Mouse (Mus musculus) forebrain, embryonic 10.5 days (tissue): ENCODE measurements around the gene Gm26920. TPM values are rescaled to one million over a fixed set of nuclear protein-coding genes. Genes with fewer than 3 reads are reported as not detected.
"Not testable (repeated sequence)": the region's sequence is repeated elsewhere in the genome, so short reads cannot be mapped to it uniquely, and the experiment has no call there.

Experiments used
- DNase-seq: peaks from one replicate; pipeline ENCODE4 v3.0.0-alpha.2; 2017; ENCODE audit warnings: low spot score; ENCODE audit errors: extremely low spot score
- H3K27ac ChIP-seq: fragments of 300-500 bp; sonication (generic); 2 replicates; pipeline ENCODE4 v1.5.1; 2016; ENCODE audit warnings: mild to moderate bottlenecking
- H3K27me3 ChIP-seq: fragments of 300-500 bp; sonication (generic); 2 replicates; pipeline ENCODE4 v1.6.1; 2016; ENCODE audit warnings: mild to moderate bottlenecking; ENCODE audit not compliant: poor library complexity, severe bottlenecking
- H3K36me3 ChIP-seq: fragments of 300-500 bp; sonication (generic); replicated peaks from 2 replicates; pipeline ENCODE4 v1.6.1; 2016; ENCODE audit warnings: mild to moderate bottlenecking, moderate library complexity
- H3K4me1 ChIP-seq: fragments of 300-500 bp; sonication (generic); 2 replicates; pipeline ENCODE4 v1.6.1; 2016
- H3K4me3 ChIP-seq: fragments of 300-500 bp; sonication (generic); 2 replicates; pipeline ENCODE4 v1.5.1; 2016; ENCODE audit warnings: mild to moderate bottlenecking, moderate library complexity
- H3K9me3 ChIP-seq: fragments of 300-500 bp; sonication (generic); 2 replicates; pipeline ENCODE4 v1.6.1; 2016; ENCODE audit warnings: mild to moderate bottlenecking, moderate library complexity
- WGBS: fragments of 180-500 bp; shearing (Covaris S2); methylation state at CpG from one replicate; pipeline ENCODE4 v1.1.7; 2016; 5-methylcytosine and 5-hydroxymethylcytosine counted together
- polyA plus RNA-seq: library from polyadenylated mRNA; unstranded; fragments of >200 nt; fragmentation: Nextera tagmentation; extraction: Ambion mirVana; gene quantifications from 2 replicates; pipeline ENCODE4 v1.2.1, GENCODE M21; 2016

The Gm26920 gene
- 2.2 and 2.8 TPM in 2 replicates for polyA plus RNA-seq

DNA sequence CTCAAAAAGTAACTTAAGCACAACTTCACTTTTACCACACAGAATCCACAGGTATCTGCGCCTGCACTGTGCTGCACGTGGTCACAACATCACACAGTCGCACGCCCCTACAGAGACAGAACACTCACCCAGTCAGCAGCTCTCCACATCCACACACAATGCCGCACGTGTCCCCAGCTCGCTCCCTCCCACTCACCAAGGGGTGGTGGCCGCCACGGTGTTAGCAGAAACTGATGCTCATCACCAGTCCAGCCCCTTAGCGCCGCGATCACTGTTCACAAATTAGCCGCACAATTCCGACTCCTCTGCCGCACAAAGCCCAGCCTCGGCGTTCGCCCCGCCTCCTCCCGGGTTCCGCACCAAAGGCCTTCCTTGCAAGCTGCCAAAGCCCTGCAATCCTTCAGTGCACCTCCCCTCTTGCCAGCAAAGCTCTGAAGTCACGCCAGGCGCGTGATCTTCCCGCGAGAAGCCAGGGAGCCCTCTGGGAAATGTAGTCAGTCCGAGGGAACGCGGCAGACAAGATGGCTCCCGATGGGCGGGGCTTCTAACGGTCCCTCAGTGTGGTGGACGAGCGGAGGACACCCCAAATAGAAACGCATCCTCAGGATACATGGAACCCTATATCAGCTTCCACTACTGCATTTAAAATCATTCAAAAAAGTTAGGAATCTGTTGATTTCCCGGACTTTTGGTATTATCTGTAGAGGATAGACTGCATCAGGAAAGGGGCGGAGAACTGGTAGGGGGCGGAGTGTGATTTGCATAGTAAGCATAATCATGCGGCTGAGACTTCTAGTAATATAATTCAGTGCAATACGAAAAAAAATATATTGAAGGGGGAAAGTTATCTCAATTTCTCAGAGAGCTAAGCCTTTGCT lies at the start of gene Gm26920, which contains the start of gene Zfp566:
Gene Gm26920, minus strand, starts transcription at position 319 of the 878 bp plus-strand sequence.
Gene Zfp566, minus strand, starts transcription at position 436 of the 878 bp plus-strand sequence.
- under 1% methylated on average over 40 of the region's 40 CpGs for WGBS
- Histone ChIP-seq H3K27ac (peak within 1 kb of the TSS; percentile 92), H3K4me3 (peak within 1 kb of the TSS; percentile 74), H3K4me1 (peaks cover 36% of the 10 kb centered on the region), H3K36me3 (peaks cover 26% of the 10 kb centered on the region), H3K27me3 (no peaks in the 10 kb centered on the region), H3K9me3 (peaks cover 4% of the 10 kb centered on the region; the same call in 1 of the 2 replicates)
- peak; percentile 98 for DNase-seq

GRCm38 (mm10) chr7:30136826-30137225 lies 46.6 kb upstream of the Gm26920 start:
- H3K4me1 ChIP-seq: no peaks in the 10 kb centered on the region
- H3K4me3 ChIP-seq: no peak overlapping the region
- no peak for DNase-seq
- H3K9me3 ChIP-seq: peaks cover 14% of the 10 kb centered on the region
- no peaks in the 10 kb centered on the region for H3K27me3 ChIP-seq
- 92% methylated on average over 10 of the region's 10 CpGs for WGBS
- H3K27ac ChIP-seq: no peak overlapping the region
- peaks cover 84% of the 10 kb centered on the region for H3K36me3 ChIP-seq

- WGBS: 100% methylated on average over 4 of the region's 4 CpGs
- no peak overlapping the region for H3K27ac ChIP-seq
- no peaks in the 10 kb centered on the region for H3K27me3 ChIP-seq
- H3K4me3 ChIP-seq: no peak overlapping the region
- peaks cover 90% of the 10 kb centered on the region for H3K36me3 ChIP-seq
- peaks cover 14% of the 10 kb centered on the region for H3K9me3 ChIP-seq
- DNase-seq: no peak
- H3K4me1 ChIP-seq: no peaks in the 10 kb centered on the region
Measured at GRCm38 (mm10) chr7:30132396-30132795, 42.2 kb upstream of the Gm26920 start.

- Histone ChIP-seq H3K27ac (no peak overlapping the region), H3K36me3 (peaks cover 90% of the 10 kb centered on the region), H3K4me3 (no peak overlapping the region), H3K9me3 (peaks cover 14% of the 10 kb centered on the region), H3K4me1 (no peaks in the 10 kb centered on the region), H3K27me3 (no peaks in the 10 kb centered on the region)
- WGBS: 95% methylated on average over 8 of the region's 8 CpGs
- DNase-seq: no peak
Measured at GRCm38 (mm10) chr7:30129900-30130299, 39.7 kb upstream of the Gm26920 start.

- Histone ChIP-seq H3K27me3 (no peaks in the 10 kb centered on the region), H3K9me3 (peaks cover 10% of the 10 kb centered on the region), H3K27ac (peak overlapping the region; percentile 89), H3K4me1 (peaks cover 18% of the 10 kb centered on the region), H3K4me3 (peak overlapping the region; percentile 61), H3K36me3 (peaks cover 19% of the 10 kb centered on the region)
- WGBS: 12% methylated on average over 15 of the region's 15 CpGs
- DNase-seq: no peak
Measured at GRCm38 (mm10) chr7:30122188-30122530, 31.9 kb upstream of the Gm26920 start.

DNA sequence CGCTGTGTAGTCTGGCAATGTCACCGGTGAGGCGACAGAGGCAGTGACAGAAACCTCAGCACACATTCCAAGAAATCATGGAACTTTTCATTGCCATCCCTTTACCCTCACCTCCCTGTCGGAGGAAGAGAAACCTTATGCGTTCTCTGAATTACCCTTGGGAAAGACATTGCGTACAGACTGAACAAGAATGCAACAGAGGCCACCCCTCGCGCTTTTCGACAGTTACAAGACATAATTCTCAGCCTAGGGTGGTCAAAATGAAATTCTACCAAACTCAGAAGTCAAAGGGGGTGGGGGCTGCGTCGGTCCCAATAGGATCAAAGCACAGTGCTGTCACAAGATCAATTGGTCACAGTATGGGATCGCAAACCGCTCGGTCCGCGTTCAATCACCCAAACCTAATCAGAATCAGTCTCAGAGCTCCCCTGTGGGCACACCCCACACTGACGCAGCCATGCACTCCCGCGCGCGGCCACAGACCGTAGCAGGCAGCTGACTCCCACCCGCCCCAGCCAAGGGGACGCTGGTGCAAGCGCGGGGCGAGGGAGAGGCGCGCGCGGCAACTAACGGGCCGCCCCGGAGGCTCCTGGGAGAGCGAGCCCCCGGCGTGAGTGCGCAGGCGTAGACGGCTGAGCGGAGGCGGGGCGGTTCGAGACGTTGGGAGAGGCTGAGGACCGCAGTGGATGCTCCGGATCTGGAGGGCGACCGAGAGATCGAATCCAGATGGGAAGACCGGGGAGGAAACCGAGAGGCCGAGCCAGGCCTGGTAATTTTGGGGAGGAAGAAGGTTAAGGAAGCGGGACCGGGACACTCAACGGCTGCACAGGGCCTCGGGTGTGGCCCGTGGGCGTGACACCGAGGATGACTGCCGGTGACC lies 31.3 kb upstream of the Gm26920 start, which contains the start of gene Zfp382:
Gene Zfp382, plus strand, starts transcription at position 635 of the 880 bp plus-strand sequence.
- Histone ChIP-seq H3K36me3 (peaks cover 13% of the 10 kb centered on the region), H3K27me3 (no peaks in the 10 kb centered on the region), H3K9me3 (peaks cover 10% of the 10 kb centered on the region), H3K4me3 (peak within 1 kb of the TSS; percentile 61), H3K27ac (peak within 1 kb of the TSS; percentile 89), H3K4me1 (peaks cover 18% of the 10 kb centered on the region)
- 1% methylated on average over 61 of the region's 61 CpGs for WGBS
- DNase-seq: peak; percentile 92

- 94% methylated on average over 12 of the region's 12 CpGs for WGBS
Measured at GRCm38 (mm10) chr7:30117935-30118334, 27.7 kb upstream of the Gm26920 start.

DNA sequence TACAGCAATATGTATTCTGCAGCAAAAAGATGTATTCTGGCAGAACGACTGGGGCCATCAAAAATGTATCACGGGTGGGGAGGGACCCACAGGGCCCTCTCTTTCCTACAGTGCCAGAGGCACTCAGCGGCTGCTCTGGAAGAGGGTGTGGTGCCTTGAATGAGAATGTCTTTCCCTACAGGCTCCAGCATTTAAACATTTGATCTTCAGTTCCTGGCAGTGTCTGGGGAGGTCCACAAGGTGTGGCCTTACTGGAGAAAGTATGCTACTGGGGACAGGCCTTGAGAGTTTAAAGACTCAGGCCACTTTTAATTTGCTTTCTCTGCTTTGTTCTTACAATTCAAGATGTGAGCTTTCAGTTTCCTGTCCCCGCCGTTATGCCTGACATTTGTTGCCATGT lies 25.9 kb upstream of the Gm26920 start:
- no peaks in the 10 kb centered on the region; the same call in 1 of the 2 replicates for H3K36me3 ChIP-seq
- no peak for DNase-seq
- H3K9me3 ChIP-seq: peaks cover 38% of the 10 kb centered on the region
- no peak overlapping the region for H3K27ac ChIP-seq
- no peaks in the 10 kb centered on the region for H3K27me3 ChIP-seq
- WGBS: 93% methylated on average over 5 of the region's 5 CpGs
- peaks cover 2% of the 10 kb centered on the region for H3K4me1 ChIP-seq
- H3K4me3 ChIP-seq: no peak overlapping the region

More at GRCm38 (mm10) chr7:30117935-30118334, 27.7 kb upstream of the Gm26920 start:
- not testable (repeated sequence) for H3K36me3 ChIP-seq, H3K27me3 ChIP-seq, H3K4me3 ChIP-seq, DNase-seq, H3K27ac ChIP-seq
- peaks cover 38% of the 10 kb centered on the region for H3K9me3 ChIP-seq
- peaks cover 16% of the 10 kb centered on the region for H3K4me1 ChIP-seq

GRCm38 (mm10) chr7:30099297-30099696 lies 9.1 kb upstream of the Gm26920 start:
- peaks cover 73% of the 10 kb centered on the region for H3K36me3 ChIP-seq
- H3K4me1 ChIP-seq: peaks cover 16% of the 10 kb centered on the region
- no peak overlapping the region for H3K4me3 ChIP-seq
- H3K27ac ChIP-seq: no peak overlapping the region
- DNase-seq: no peak
- 96% methylated on average over 13 of the region's 13 CpGs for WGBS
- peaks cover 30% of the 10 kb centered on the region for H3K9me3 ChIP-seq
- H3K27me3 ChIP-seq: no peaks in the 10 kb centered on the region

- H3K27me3 ChIP-seq: no peaks in the 10 kb centered on the region
- peak overlapping the region; percentile 98 for H3K27ac ChIP-seq
- WGBS: 22% methylated on average over 5 of the region's 5 CpGs
- peak overlapping the region; percentile 68 for H3K4me3 ChIP-seq
- no peak for DNase-seq
- peaks cover 37% of the 10 kb centered on the region for H3K36me3 ChIP-seq
- H3K9me3 ChIP-seq: no peaks in the 10 kb centered on the region; the same call in 1 of the 2 replicates
- peaks cover 26% of the 10 kb centered on the region for H3K4me1 ChIP-seq
Measured at GRCm38 (mm10) chr7:30095551-30096125, 5.4 kb upstream of the Gm26920 start.

- Histone ChIP-seq H3K27ac (peak within 1 kb of the TSS; percentile 98), H3K9me3 (no peaks in the 10 kb centered on the region; the same call in 1 of the 2 replicates), H3K4me1 (peaks cover 26% of the 10 kb centered on the region), H3K27me3 (no peaks in the 10 kb centered on the region), H3K4me3 (peak within 1 kb of the TSS; percentile 68), H3K36me3 (peaks cover 29% of the 10 kb centered on the region)
- WGBS: under 1% methylated on average over 26 of the region's 26 CpGs
- peak; percentile 94 for DNase-seq
Measured at GRCm38 (mm10) chr7:30094646-30095429, 4.6 kb upstream of the Gm26920 start, which contains the start of gene Zfp260. TSS of gene Zfp260 (plus strand) at chr7:30094777.
